Mouse (Mus musculus) kidney, adult 2 months (tissue): ENCODE measurements around the gene Fkbp5.

Experiments
- CTCF ChIP-seq: fragments of 200-500 bp; conservative IDR thresholded peaks from 2 replicates; pipeline ENCODE4 v1.5.1; 2011; ENCODE audit warnings: low read depth, mild to moderate bottlenecking, control low read depth, low read length, moderate library complexity, mixed read lengths; ENCODE audit not compliant: insufficient read depth, insufficient read length
- POLR2A ChIP-seq: fragments of 200-500 bp; IDR thresholded peaks from one replicate; pipeline ENCODE4 v1.6.1; 2011; ENCODE audit warnings: low read depth, low read length, control low read depth

- TF ChIP-seq CTCF (no peak), POLR2A (no peak)
Measured at GRCm38 (mm10) chr17:28531946-28532345, 14.6 kb upstream of the Fkbp5 start.
